Mouse (Mus musculus): Measurements from ENCODE around the gene Fam234b.

DNA sequence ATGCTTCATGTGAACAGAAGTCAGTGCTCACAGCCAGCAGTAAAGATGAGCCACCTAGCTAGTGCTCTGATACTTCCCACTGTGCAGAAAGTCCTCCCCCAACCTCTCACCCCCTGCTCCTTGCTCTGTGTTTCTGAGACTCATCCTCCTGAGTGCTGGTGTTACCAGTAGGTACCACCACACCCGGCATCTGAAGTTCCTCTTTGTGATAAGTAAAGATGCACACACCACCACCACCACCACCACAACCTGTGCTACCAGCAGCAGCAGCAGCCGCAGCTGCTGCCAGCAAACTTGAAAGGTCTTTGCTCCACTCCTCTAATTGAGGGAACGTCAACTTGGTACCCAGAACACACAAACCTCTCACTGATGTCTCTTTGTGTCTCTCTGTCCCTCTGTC is 69.4 kb downstream of the Fam234b start:
- TF ChIP-seq CTCF (IDR thresholded peaks at IDR 0.05; ENCODE audit: low read depth, low read length) (no peak), POLR2A (IDR thresholded peaks at IDR 0.05; ENCODE audit: extremely low read depth, insufficient read depth, low read length) (no peak)
